Mouse (Mus musculus) ES-E14 (cell line): ENCODE results near the gene E2f7. TPM values are rescaled to one million over a fixed set of nuclear protein-coding genes. Genes with fewer than 3 reads are reported as not detected.

ENCODE experiments used
- DNase-seq: peaks from one replicate; pipeline ENCODE4 v3.0.0-alpha.2; 2013; ENCODE audit warnings: low read depth, low spot score
- H3K27ac ChIP-seq: 2 replicates; pipeline ENCODE4 v1.5.1; 2012; ENCODE audit warnings: low read depth, mild to moderate bottlenecking, low read length, moderate library complexity, mixed read lengths; ENCODE audit not compliant: poor library complexity, insufficient read depth, severe bottlenecking
- H3K36me3 ChIP-seq: 2 replicates; pipeline ENCODE4 v1.6.1; 2012; ENCODE audit warnings: mild to moderate bottlenecking, low read length, moderate library complexity, mixed read lengths; ENCODE audit not compliant: control insufficient read depth, poor library complexity, insufficient read depth, severe bottlenecking
- H3K4me1 ChIP-seq, 2 experiments: fragments of 150-350 bp in 1 of 2; sonication (generic) in 1 of 2; 2 replicates each; pipeline ENCODE4 v1.6.1; 2012; ENCODE audit warnings: low read length in 2 of 2, mild to moderate bottlenecking in 1 of 2, mixed read lengths in 1 of 2; ENCODE audit not compliant: control insufficient read depth in 2 of 2, insufficient read depth in 2 of 2, poor library complexity in 1 of 2
- H3K4me3 ChIP-seq, 2 experiments: fragments of 150-350 bp in 1 of 2; sonication (generic) in 1 of 2; 2 replicates each; pipeline ENCODE4 v1.5.1; 2012; ENCODE audit warnings: low read length in 2 of 2, low read depth in 1 of 2, mild to moderate bottlenecking in 1 of 2, mixed read lengths in 1 of 2; ENCODE audit not compliant: insufficient read depth in 1 of 2, poor library complexity in 1 of 2, severe bottlenecking in 1 of 2
- H3K9ac ChIP-seq: 2 replicates; pipeline ENCODE4 v1.6.1; 2012; ENCODE audit warnings: low read depth, mild to moderate bottlenecking, low read length, mixed read lengths; ENCODE audit not compliant: poor library complexity, insufficient read depth, severe bottlenecking
- H3K9me3 ChIP-seq: fragments of 150-350 bp; sonication (generic); 2 replicates; pipeline ENCODE4 v1.6.1; 2012; ENCODE audit warnings: low read depth, mild to moderate bottlenecking, low read length; ENCODE audit not compliant: control insufficient read depth, insufficient read depth
- CHD2 ChIP-seq: IDR thresholded peaks from 2 replicates; pipeline ENCODE4 v1.6.1; 2014; ENCODE audit warnings: mild to moderate bottlenecking, low read depth, low read length, inconsistent platforms
- HCFC1 ChIP-seq: IDR thresholded peaks from 2 replicates; pipeline ENCODE4 v1.6.1; 2012; ENCODE audit warnings: low read length, inconsistent platforms, borderline replicate concordance; ENCODE audit not compliant: insufficient read depth
- MAFK ChIP-seq: IDR thresholded peaks from 2 replicates; pipeline ENCODE4 v1.6.1; 2014; ENCODE audit warnings: mild to moderate bottlenecking, low read depth, low read length, inconsistent platforms; ENCODE audit not compliant: insufficient read depth
- ZC3H11A ChIP-seq: IDR thresholded peaks from 2 replicates; pipeline ENCODE4 v1.6.1; 2012; ENCODE audit warnings: low read depth, mild to moderate bottlenecking, inconsistent platforms, low read length, borderline replicate concordance
- ZNF384 ChIP-seq: IDR thresholded peaks from 2 replicates; pipeline ENCODE4 v1.6.1; 2012; ENCODE audit warnings: low read depth, low read length, inconsistent platforms
- in situ Hi-C, 2 experiments: fragments of 600-800 bp; cut with MboI; formaldehyde crosslinking; loops; one replicate each; pipeline ENCODE4 v1.15.1; 2025; ENCODE audit warnings: low sequenced_read_pairs in 2 of 2, inconsistent platforms in 1 of 2; ENCODE audit not compliant: unreplicated experiment in 2 of 2
- total RNA-seq: library from RNA; depleted of rRNA; stranded (reverse); fragments of 300-350 nt; gene quantifications from 2 replicates; pipeline ENCODE4 v1.2.3, GENCODE M21; 2012

Gene E2f7
- total RNA-seq, 1 experiment, result 15.6 TPM

DNA sequence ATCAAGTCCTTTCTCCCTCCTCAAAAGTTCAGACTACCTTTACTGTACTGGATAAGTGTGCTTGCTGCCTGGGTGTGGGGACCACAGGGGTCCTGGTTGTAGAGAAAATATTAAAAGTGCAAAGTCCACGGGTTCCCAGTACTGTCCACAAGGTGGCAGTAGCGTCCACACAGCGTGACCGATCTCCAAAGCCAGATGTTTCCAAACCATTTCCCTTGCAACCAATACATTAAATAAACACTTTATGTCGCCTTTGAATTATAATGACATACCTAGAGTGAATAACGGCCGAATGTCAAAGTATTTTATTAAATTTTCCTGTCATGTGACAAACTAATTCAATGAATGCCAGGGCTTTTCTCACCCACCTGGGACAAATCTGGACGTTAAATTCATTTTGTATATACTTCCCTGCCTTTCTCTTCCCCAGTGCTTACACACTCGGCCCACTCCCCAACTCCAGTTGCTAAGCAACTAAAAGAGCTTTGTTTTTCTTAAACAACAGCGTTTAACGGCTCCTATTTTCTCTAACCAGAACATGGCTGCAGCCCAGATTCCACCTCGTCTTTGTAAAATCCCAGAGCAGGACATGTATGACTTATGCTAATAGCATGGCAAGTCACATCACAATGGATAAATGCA is 49.4 kb downstream of the E2f7 start:
- Histone ChIP-seq H3K9me3 (no peaks in the 10 kb centered on the region), H3K4me1 (peaks cover 8% of the 10 kb centered on the region in 2 experiments; a peak in 3 of 4 replicates), H3K36me3 (no peaks in the 10 kb centered on the region), H3K4me3 (no peak overlapping the region), H3K27ac (no peak overlapping the region), H3K9ac (no peak overlapping the region)
- peak; percentile 60 for DNase-seq
- in situ Hi-C loops, result loop anchor here (10.0 to 25.0 kb wide), 3 partner anchors 168 to 310 kb away; no protein-coding TSS in a partner anchor
- peak; percentile 96; the same call in 1 of the 2 replicates for TF ChIP-seq ZC3H11A
- no peak for TF ChIP-seq HCFC1

GRCm38 (mm10) chr10:110795206-110795796 is 50.1 kb downstream of the E2f7 start:
- peaks cover 8% of the 10 kb centered on the region in 2 experiments; a peak in 3 of 4 replicates for H3K4me1 ChIP-seq
- in situ Hi-C loops, result loop anchor here (10.0 to 25.0 kb wide), 3 partner anchors 167 to 310 kb away; no protein-coding TSS in a partner anchor
- H3K36me3 ChIP-seq, result no peaks in the 10 kb centered on the region
- no peak overlapping the region for H3K4me3 ChIP-seq
- H3K9me3 ChIP-seq, result no peaks in the 10 kb centered on the region
- no peak overlapping the region for H3K27ac ChIP-seq
- no peak overlapping the region for H3K9ac ChIP-seq
- DNase-seq, result no peak
- no peak for TF ChIP-seq CHD2
- no peak for TF ChIP-seq ZNF384
- no peak for TF ChIP-seq MAFK
- no peak for TF ChIP-seq ZC3H11A
- no peak for TF ChIP-seq HCFC1

DNA sequence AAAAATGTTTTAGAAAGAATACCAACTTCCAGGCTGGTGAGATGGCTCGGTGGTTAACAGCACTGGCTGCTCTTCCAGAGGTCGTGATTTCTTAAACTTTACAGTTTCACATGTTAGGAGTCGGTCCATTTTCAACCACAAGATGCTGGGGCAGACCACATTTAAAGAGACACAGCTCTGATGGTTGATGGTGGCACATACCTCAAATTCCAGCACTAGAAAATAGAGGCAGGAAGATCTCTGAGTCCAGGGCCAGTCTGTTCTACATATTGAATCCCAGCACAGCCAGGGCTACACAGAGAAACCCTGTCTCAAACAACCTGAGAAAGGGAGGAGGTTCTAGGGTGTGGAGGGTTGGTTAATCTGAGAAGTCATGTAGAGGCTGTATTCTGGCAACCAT is 56.1 kb downstream of the E2f7 start:
- Histone ChIP-seq H3K9me3 (no peaks in the 10 kb centered on the region), H3K36me3 (no peaks in the 10 kb centered on the region), H3K4me1 (peaks cover 2 to 4% of the 10 kb centered on the region in 2 experiments; a peak in 3 of 4 replicates), H3K4me3 (no peak overlapping the region), H3K9ac (no peak overlapping the region), H3K27ac (no peak overlapping the region)
- no peak for TF ChIP-seq ZNF384
- no peak for TF ChIP-seq HCFC1
- no peak for TF ChIP-seq MAFK
- no peak for TF ChIP-seq ZC3H11A
- TF ChIP-seq CHD2, result no peak
- DNase-seq, result no peak
- in situ Hi-C loops, result loop anchor here in 1 of 2 experiments (10.0 kb wide), 1 partner anchor 134 kb away; no protein-coding TSS in a partner anchor

DNA sequence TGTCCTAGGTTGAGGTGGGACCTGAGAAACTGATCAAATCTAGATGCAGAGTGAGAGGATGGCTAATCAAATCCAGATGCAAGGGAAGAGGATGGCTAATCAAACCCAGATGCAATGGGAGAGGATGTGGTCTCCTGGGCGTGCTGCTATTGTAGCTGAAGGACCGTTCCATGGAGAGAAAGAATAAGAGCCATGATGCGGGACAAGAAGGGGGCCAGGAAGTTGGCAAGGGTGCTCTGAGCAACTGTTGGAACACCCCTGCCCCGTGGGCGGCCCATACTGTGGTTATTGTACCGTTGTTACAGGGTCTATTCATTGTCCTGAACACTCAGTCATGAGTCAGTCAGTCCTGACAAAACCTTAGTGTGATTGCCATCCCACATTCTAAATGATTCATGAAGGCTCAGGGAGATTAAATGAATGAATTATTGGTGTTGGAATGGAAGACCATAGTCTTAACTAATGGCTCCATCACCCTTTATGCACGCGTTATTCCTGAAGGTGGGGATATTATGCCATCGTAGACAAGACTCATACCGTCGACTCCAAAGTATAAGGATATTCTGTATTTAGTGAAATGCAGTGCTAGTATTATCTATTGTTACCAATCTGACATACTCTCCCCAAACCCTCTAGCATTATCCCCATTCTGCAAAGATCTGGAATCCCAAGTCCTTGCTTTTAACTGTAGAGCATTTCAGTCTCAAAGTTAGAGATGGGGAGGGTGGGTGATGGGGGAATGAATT is 59.2 kb downstream of the E2f7 start:
- no peak overlapping the region for H3K27ac ChIP-seq
- no peak for DNase-seq

More for the DNA sequence above, 59.2 kb downstream of the E2f7 start:
- in situ Hi-C loops, result loop anchor here in 1 of 2 experiments (10.0 kb wide), 1 partner anchor 130 kb away; no protein-coding TSS in a partner anchor
- 0 out of 4 replicates have a peak, but pooled peaks cover 0 to 2% of the 10 kb centered on the region in 2 experiments for H3K4me1 ChIP-seq
- H3K36me3 ChIP-seq, result no peaks in the 10 kb centered on the region
- peak overlapping the region in 1 of 2 experiments; percentile 60; a peak in 2 of 4 replicates for H3K4me3 ChIP-seq
- no peak overlapping the region for H3K9ac ChIP-seq
- TF ChIP-seq ZC3H11A (no peak), HCFC1 (0 out of 2 replicates have a peak, but pooled peaks have one; percentile 31)
- H3K9me3 ChIP-seq, result no peaks in the 10 kb centered on the region
